Mouse (Mus musculus) embryonic facial prominence, embryonic 11.5 days (tissue): ENCODE data around the gene Pfn3. TPM values are rescaled to one million over a fixed set of nuclear protein-coding genes. Genes with fewer than 3 reads are reported as not detected.
"Not testable (repeated sequence)": the region's sequence is repeated elsewhere in the genome, so short reads cannot be mapped to it uniquely, and the experiment has no call there.

Experiments used
- ATAC-seq: fragments of 200-750 bp; cut with Nextera tagmentation; replicated peaks from 2 replicates; pipeline ENCODE4 v1.8.0; 2017; ENCODE audit warnings: low read depth; ENCODE audit not compliant: insufficient number of reproducible peaks, low FRiP score, low TSS enrichment
- DNase-seq: peaks from one replicate; pipeline ENCODE4 v3.0.0-alpha.2; 2015; ENCODE audit warnings: low spot score
- H3K27ac ChIP-seq: fragments of 300-500 bp; sonication (generic); replicated peaks from 2 replicates; pipeline ENCODE4 v1.5.1; 2014; ENCODE audit warnings: mild to moderate bottlenecking, low read depth, low read length, control low read depth
- H3K27me3 ChIP-seq: fragments of 300-500 bp; sonication (generic); 2 replicates; pipeline ENCODE4 v1.6.1; 2014; ENCODE audit warnings: mild to moderate bottlenecking, low read length, moderate library complexity, mixed read lengths; ENCODE audit not compliant: control insufficient read depth, insufficient read depth
- H3K36me3 ChIP-seq: fragments of 300-500 bp; sonication (generic); replicated peaks from 2 replicates; pipeline ENCODE4 v1.6.1; 2014; ENCODE audit warnings: low read depth, mild to moderate bottlenecking, low read length, moderate library complexity, mixed read lengths; ENCODE audit not compliant: control insufficient read depth, insufficient read depth
- H3K4me1 ChIP-seq: fragments of 300-500 bp; sonication (generic); 2 replicates; pipeline ENCODE4 v1.6.1; 2014; ENCODE audit warnings: low read length, mixed read lengths; ENCODE audit not compliant: control insufficient read depth, insufficient read depth
- H3K4me2 ChIP-seq: fragments of 300-500 bp; sonication (generic); 2 replicates; pipeline ENCODE4 v1.6.1; 2014; ENCODE audit warnings: low read depth, mild to moderate bottlenecking, control low read depth, low read length, moderate library complexity
- H3K4me3 ChIP-seq: fragments of 300-500 bp; sonication (generic); 2 replicates; pipeline ENCODE4 v1.5.1; 2014; ENCODE audit warnings: low read depth, low read length, control low read depth
- H3K9ac ChIP-seq: fragments of 300-500 bp; sonication (generic); replicated peaks from 2 replicates; pipeline ENCODE4 v1.6.1; 2014; ENCODE audit warnings: mild to moderate bottlenecking, control low read depth, low read length
- H3K9me3 ChIP-seq: fragments of 300-500 bp; sonication (generic); replicated peaks from 2 replicates; pipeline ENCODE4 v1.6.1; 2016; ENCODE audit warnings: mild to moderate bottlenecking, low read length, inconsistent platforms, mixed read lengths; ENCODE audit not compliant: control insufficient read depth
- WGBS: fragments of 180-500 bp; shearing (Covaris S2); extraction: QIAGEN DNeasy Blood & Tissue Kit; methylation state at CpG from one replicate; pipeline ENCODE4 v1.1.7; 2014; 5-methylcytosine and 5-hydroxymethylcytosine counted together
- polyA plus RNA-seq: library from polyadenylated mRNA; unstranded; fragments of >200 nt; fragmentation: Nextera tagmentation; extraction: Ambion mirVana; gene quantifications from 2 replicates; pipeline ENCODE4 v1.2.1, GENCODE M21; 2014

The Pfn3 gene
- polyA plus RNA-seq, 1 experiment from 2014 or later, result not detected

DNA sequence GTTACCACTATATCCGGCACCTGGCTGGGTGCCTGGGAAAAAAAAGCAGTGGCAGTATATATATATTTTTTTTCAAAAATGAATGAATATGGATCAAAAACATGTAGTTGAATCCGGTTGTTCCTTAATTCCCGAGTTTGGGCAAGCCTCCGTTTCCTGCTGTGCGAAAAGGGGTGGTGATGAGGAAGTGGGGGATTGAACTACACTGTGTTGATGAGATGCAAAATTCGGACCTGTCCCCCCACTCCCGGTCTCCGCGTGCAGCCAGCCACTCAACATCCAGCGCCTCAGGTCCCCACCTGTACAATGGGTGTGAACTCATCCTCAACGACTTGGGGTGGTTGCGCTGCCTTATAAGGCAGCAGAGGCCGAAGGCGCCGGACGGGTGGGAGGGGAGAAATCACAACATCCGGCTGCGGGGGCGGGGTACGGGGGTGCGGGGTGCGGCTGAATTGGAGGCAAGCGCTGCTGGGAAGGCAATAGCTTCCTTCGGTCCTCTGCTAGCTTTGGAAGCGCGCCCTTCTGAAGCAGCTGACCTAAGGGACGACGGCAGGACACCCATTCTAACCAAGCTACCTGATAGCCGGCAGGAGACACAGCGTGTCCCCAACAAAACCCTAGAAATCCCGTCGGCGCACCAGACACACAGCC, 29.4 kb upstream of the Pfn3 start:
- 1% methylated on average over 33 of the region's 33 CpGs for WGBS
- Histone ChIP-seq H3K27ac (peak overlapping the region; percentile 94), H3K4me2 (peak overlapping the region; percentile 48), H3K4me3 (peak overlapping the region; percentile 87), H3K9ac (peak overlapping the region; percentile 62), H3K27me3 (no peaks in the 10 kb centered on the region), H3K36me3 (no peaks in the 10 kb centered on the region), H3K4me1 (peaks cover 10% of the 10 kb centered on the region), H3K9me3 (no peaks in the 10 kb centered on the region)
- ATAC-seq (peak; percentile 84), DNase-seq (peak; percentile 83)

DNA sequence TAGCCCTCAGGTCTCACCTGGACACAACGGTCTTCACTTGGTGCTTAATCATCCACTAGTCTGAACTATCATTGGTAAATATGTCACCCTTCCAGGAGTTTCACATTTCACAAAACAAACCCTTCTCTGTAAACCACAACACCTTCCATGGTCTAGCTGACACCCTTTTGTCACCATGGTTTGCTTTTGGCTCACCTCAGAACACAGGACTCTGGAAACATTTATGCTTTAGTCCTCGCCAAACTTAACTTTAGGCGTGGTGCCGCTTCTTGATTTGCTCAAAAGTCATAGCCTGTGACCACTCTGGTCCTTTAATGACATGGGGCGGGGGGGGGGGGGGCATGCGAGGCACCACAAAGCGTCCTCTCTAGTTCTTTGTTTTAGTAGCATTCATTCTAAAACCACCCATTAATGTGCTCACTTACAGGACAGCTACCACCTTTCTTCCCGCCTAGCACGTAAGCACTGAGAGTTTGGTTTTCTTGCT, 28.8 kb upstream of the Pfn3 start:
- peak overlapping the region; percentile 94; the same call in 1 of the 2 replicates for H3K27ac ChIP-seq

DNA sequence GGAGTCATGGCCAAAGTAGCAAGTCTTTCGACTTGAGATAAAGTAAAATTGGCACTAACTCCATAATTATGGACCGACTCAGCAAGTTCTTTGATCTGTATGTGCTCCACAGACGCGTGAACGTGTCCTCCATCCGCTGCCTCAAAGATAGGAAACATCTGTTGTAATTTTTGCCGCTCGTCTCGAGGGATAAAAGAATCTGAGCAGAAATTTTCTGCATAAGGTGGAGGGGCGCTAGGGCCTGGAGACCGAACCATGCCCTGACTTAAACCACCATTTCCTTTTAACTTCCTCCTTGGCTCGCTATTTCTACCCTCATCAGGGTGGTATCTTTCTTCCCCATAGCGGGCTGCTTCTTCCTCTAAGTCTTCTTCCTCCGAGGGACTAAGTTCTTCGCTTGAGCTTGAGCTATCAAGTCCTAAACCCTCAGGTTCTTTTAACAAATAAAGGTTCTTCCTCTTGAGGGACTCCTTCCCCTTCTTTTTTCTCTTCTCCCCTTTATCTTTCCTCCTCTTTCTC, 22.1 kb upstream of the Pfn3 start:
- H3K4me1 ChIP-seq, ATAC-seq, H3K4me2 ChIP-seq, H3K9ac ChIP-seq, H3K27ac ChIP-seq, DNase-seq, H3K9me3 ChIP-seq, H3K36me3 ChIP-seq, H3K4me3 ChIP-seq, H3K27me3 ChIP-seq: not testable (repeated sequence)
- 50% methylated on average over 14 of the region's 15 CpGs for WGBS

More for the DNA sequence above, 28.8 kb upstream of the Pfn3 start:
- ATAC-seq (no peak), DNase-seq (no peak)
- WGBS, result 42% methylated on average over 9 of the region's 9 CpGs
- Histone ChIP-seq H3K27me3 (no peaks in the 10 kb centered on the region), H3K4me2 (peak overlapping the region; percentile 48), H3K36me3 (no peaks in the 10 kb centered on the region), H3K9ac (peak overlapping the region; percentile 62), H3K9me3 (no peaks in the 10 kb centered on the region), H3K4me1 (peaks cover 10% of the 10 kb centered on the region), H3K4me3 (peak overlapping the region; percentile 87)

DNA sequence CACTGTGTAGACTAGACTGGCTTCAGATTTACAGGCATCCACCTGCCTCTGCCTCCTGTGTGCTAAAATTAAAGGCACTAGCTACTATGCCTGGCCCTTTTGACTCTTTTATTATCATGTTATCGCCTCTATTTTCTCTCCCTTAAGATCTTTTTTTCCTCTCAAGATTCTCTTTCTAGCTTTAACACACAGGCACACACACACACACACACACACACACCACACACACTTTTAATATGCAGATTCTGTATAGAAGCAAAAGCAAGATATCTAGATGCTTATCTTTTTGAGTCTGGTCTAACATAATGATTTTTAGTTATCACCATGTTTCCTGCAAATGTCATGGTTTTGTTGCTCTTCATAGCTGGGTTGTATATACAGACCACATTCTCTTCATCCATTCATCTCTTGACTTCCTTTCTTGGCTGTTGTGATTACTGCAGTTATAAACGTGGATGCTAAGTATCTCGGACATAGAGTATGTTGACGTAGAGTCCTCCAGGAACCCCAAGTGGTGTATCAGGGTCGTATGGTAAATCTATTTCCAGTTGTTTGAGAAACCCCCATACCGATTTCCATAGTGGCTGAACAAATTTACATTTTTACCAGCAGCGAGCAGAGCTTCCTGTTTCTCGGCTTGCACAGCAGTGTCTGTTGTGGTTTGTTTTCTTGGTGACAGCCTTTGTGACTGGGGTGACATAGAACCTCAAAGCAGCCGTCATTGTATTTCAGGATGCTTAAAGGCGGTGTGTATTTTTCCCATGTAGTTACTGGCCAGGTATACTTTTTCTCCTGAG, 17.1 kb upstream of the Pfn3 start:
- H3K4me3 ChIP-seq, result no peak overlapping the region
- no peak overlapping the region for H3K27ac ChIP-seq

DNA sequence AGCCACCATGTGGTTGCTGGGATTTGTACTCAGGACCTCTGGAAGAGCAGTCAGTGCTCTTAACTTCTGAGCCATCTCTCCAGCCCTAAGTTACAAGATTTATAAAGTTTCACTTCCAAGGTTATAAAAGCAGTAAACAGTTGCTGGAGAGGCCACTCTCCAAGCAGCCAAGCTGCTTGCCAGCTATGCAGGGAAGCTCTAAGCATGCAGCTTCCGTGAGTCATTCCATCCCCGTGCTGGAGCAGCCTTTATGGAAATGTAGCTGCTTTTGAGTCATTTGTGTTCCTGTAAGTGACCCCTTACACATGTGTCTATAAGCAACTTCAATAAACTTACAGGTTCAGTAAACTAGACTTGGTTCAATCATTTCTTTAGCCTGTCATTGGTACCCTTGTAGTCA, 15.5 kb upstream of the Pfn3 start:
- Histone ChIP-seq H3K27ac (no peak overlapping the region), H3K9ac (no peak overlapping the region), H3K9me3 (no peaks in the 10 kb centered on the region), H3K27me3 (no peaks in the 10 kb centered on the region), H3K4me3 (no peak overlapping the region), H3K36me3 (no peaks in the 10 kb centered on the region), H3K4me1 (no peaks in the 10 kb centered on the region), H3K4me2 (no peak overlapping the region)
- DNase-seq (no peak), ATAC-seq (no peak)
- 84% methylated on average over 2 of the region's 2 CpGs for WGBS

More for the DNA sequence above, 17.1 kb upstream of the Pfn3 start:
- ATAC-seq (no peak), DNase-seq (no peak)
- Histone ChIP-seq H3K9me3 (no peaks in the 10 kb centered on the region), H3K27me3 (no peaks in the 10 kb centered on the region), H3K4me1 (no peaks in the 10 kb centered on the region), H3K36me3 (no peaks in the 10 kb centered on the region), H3K9ac (no peak overlapping the region), H3K4me2 (no peak overlapping the region)
- WGBS, result 77% methylated on average over 10 of the region's 10 CpGs

DNA sequence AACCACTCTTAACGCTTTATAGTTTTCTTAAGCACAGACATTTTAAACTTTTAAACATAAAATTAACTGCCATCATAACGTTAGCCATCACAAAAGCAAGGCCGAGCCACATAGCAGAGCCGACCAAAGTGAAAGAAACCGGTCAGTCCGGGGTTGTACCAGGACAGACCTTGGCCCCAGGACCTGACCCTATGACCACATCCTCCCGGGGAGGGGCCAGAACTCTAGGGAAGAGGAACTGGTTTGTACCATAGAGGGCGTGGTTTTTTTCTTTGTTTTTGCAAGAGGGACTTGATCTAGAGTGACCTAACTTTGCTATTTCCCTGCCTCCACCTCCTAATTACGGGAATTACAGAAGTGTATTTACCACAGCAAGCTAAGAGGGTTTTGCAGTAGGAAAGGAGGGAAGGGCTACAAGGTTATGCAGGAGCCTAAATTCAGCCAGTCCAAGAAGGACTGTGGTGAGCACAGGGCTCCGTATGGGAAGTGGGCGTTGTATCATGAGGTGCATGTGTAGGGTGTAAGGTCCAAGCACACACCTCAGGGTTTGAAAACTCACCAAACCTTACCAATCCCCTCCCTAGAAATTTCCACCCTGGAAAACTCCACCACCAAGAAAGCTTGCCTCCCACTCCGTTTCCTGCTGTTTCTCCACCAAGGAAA, 14.3 kb upstream of the Pfn3 start:
- no peaks in the 10 kb centered on the region for H3K9me3 ChIP-seq
- 59% methylated on average over 12 of the region's 12 CpGs for WGBS
- no peak for ATAC-seq

DNA sequence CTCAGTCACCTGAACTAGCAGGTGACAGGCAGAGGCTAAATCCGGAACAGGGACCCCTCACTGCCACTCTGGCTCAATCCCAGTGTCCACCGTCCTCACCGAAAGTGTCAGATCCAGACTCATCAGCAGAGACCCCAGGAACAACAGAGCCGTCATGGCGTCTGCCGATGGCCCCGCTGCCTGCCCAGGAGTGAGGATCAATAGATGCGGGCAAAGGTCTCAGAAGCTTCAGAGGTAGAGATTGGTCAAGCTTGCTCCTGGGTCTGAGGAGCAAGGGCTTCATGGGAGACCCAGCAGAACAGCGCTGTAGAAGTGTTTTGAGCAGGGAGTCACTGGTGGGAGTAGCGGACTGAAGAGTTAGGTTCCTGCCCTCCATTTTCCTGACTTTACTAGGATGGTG, 11.6 kb upstream of the Pfn3 start, which contains the start of gene F12:
Gene F12, minus strand, starts transcription at position 181 of the 400 bp plus-strand sequence.
- Histone ChIP-seq H3K9me3 (no peaks in the 10 kb centered on the region), H3K27ac (no peak within 1 kb of the TSS), H3K4me1 (no peaks in the 10 kb centered on the region), H3K36me3 (no peaks in the 10 kb centered on the region), H3K27me3 (peaks cover 4% of the 10 kb centered on the region), H3K4me3 (no peak within 1 kb of the TSS), H3K9ac (no peak within 1 kb of the TSS), H3K4me2 (no peak within 1 kb of the TSS)
- ATAC-seq (no peak), DNase-seq (no peak)
- 88% methylated on average over 10 of the region's 10 CpGs for WGBS

More for the DNA sequence above, 14.3 kb upstream of the Pfn3 start:
- Histone ChIP-seq H3K27me3 (no peaks in the 10 kb centered on the region), H3K4me2 (no peak overlapping the region), H3K27ac (no peak overlapping the region), H3K4me3 (no peak overlapping the region), H3K4me1 (no peaks in the 10 kb centered on the region), H3K36me3 (no peaks in the 10 kb centered on the region), H3K9ac (no peak overlapping the region)
- DNase-seq, result no peak
